Mouse (Mus musculus) intestine, postnatal 0 days (tissue): ENCODE measurements around the gene Idh2. TPM values are rescaled to one million over a fixed set of nuclear protein-coding genes. Genes with fewer than 3 reads are reported as not detected.
A peak's percentile ranks its signal among the peaks of the same experiment; 100 is the strongest.

Source experiments
- ATAC-seq: fragments of 200-750 bp; cut with Nextera tagmentation; 2 replicates; pipeline ENCODE4 v1.8.0; 2017; ENCODE audit warnings: mild to moderate bottlenecking, moderate TSS enrichment, moderate library complexity
- H3K27ac ChIP-seq: fragments of 300-500 bp; sonication (generic); 2 replicates; pipeline ENCODE4 v1.5.1; 2014; ENCODE audit warnings: mild to moderate bottlenecking, low read depth, low read length, moderate library complexity
- H3K27me3 ChIP-seq: fragments of 300-500 bp; sonication (generic); replicated peaks from 2 replicates; pipeline ENCODE4 v1.6.1; 2014; ENCODE audit warnings: low read length, mixed read lengths; ENCODE audit not compliant: control insufficient read depth, insufficient read depth
- H3K36me3 ChIP-seq: fragments of 300-500 bp; sonication (generic); 2 replicates; pipeline ENCODE4 v1.6.1; 2014; ENCODE audit warnings: mild to moderate bottlenecking, moderate library complexity; ENCODE audit not compliant: control insufficient read depth, insufficient read depth
- H3K4me1 ChIP-seq: fragments of 300-500 bp; sonication (generic); replicated peaks from 2 replicates; pipeline ENCODE4 v1.6.1; 2014; ENCODE audit warnings: antibody characterized with exemption, low read length, mixed read lengths; ENCODE audit not compliant: control insufficient read depth, insufficient read depth
- H3K4me2 ChIP-seq: fragments of 300-500 bp; sonication (generic); replicated peaks from 2 replicates; pipeline ENCODE4 v1.6.1; 2014; ENCODE audit warnings: low read depth, mild to moderate bottlenecking, moderate library complexity
- H3K4me3 ChIP-seq: fragments of 300-500 bp; sonication (generic); 2 replicates; pipeline ENCODE4 v1.5.1; 2014; ENCODE audit warnings: low read depth, low read length
- H3K9ac ChIP-seq: fragments of 300-500 bp; sonication (generic); 2 replicates; pipeline ENCODE4 v1.6.1; 2014; ENCODE audit warnings: mild to moderate bottlenecking, low read depth, low read length
- H3K9me3 ChIP-seq: fragments of 300-500 bp; sonication (generic); 2 replicates; pipeline ENCODE4 v1.6.1; 2016; ENCODE audit warnings: mixed run types; ENCODE audit not compliant: control insufficient read depth
- CTCF ChIP-seq: sonication (generic); IDR thresholded peaks from 2 replicates; pipeline ENCODE4 v1.5.1; 2016; ENCODE audit warnings: low read depth, mild to moderate bottlenecking, control low read depth, antibody characterized with exemption, moderate library complexity
- WGBS: fragments of 180-500 bp; shearing (Covaris S2); extraction: QIAGEN DNeasy Blood & Tissue Kit; methylation state at CpG from one replicate; pipeline ENCODE4 v1.1.7; 2014; 5-methylcytosine and 5-hydroxymethylcytosine counted together
- polyA plus RNA-seq: library from polyadenylated mRNA; unstranded; fragments of >200 nt; fragmentation: Nextera tagmentation; extraction: Ambion mirVana; gene quantifications from 2 replicates; pipeline ENCODE4 v1.2.1, GENCODE M21; 2015

Gene Idh2
- polyA plus RNA-seq, 1 experiment from 2014 or later: 190 TPM

DNA sequence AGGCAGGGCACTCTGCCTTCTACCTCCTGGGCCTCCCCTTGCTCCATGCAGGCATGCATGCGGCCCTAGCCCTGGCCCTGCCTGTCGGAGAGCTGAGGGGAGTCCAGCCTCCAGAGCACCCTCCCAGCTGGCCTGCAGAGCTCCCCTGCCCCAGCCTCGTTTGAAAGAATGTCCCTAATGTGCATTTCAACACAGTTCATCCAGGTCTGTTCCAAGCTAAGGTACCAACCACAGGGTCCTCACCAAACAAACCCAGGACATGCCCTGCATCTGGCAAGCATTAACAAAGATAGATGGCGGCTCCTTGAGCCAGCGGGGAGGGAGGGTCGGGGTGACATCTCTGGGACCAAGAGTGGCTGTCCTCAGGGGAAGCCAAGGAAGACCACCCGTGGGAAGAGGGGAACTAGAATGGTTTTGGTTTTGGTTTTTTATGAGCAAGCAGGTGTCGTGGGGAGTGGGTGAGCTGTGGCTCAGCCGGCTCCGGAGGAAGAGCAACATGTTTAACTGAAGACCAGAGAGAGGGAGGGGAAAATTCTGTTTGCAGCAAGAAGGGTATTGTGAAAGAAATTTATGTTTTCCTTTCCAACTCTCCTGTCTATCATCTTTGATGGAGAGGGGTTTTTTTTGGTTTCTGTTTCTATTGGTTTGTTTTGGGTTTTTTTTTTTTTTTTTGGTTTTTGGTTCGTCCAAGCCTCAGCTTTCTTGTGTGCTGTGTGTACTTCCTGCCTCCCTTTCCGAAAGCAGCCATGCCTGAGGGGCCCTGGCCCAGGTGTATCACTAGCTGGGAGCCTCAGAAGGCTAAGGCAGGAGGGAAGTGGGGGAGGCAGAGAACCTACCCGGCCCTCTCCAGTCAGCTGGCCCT lies 24.0 kb downstream of the Idh2 start:
- H3K27ac ChIP-seq: no peak overlapping the region; the same call in 1 of the 2 replicates
- H3K4me2 ChIP-seq: no peak overlapping the region
- no peaks in the 10 kb centered on the region for H3K9me3 ChIP-seq
- no peak for TF ChIP-seq CTCF
- no peaks in the 10 kb centered on the region for H3K27me3 ChIP-seq
- ATAC-seq: no peak
- no peak overlapping the region for H3K4me3 ChIP-seq
- peaks cover 89% of the 10 kb centered on the region for H3K36me3 ChIP-seq
- no peaks in the 10 kb centered on the region for H3K4me1 ChIP-seq
- H3K9ac ChIP-seq: no peak overlapping the region
- 65% methylated on average over 13 of the region's 13 CpGs for WGBS

- peaks cover 91% of the 10 kb centered on the region for H3K36me3 ChIP-seq
- no peak overlapping the region for H3K9ac ChIP-seq
- TF ChIP-seq CTCF: no peak
- ATAC-seq: no peak
- no peak overlapping the region for H3K4me3 ChIP-seq
- H3K4me1 ChIP-seq: no peaks in the 10 kb centered on the region
- H3K4me2 ChIP-seq: no peak overlapping the region
- no peaks in the 10 kb centered on the region for H3K9me3 ChIP-seq
- WGBS: 93% methylated on average over 18 of the region's 18 CpGs
- no peaks in the 10 kb centered on the region for H3K27me3 ChIP-seq
- no peak overlapping the region for H3K27ac ChIP-seq
Observed at GRCm38 (mm10) chr7:80090191-80091003, 24.8 kb downstream of the Idh2 start.

GRCm38 (mm10) chr7:80088191-80088590 lies 27.0 kb downstream of the Idh2 start:
- H3K27me3 ChIP-seq: no peaks in the 10 kb centered on the region
- no peak overlapping the region for H3K27ac ChIP-seq
- H3K4me3 ChIP-seq: no peak overlapping the region
- H3K9ac ChIP-seq: no peak overlapping the region
- H3K4me2 ChIP-seq: no peak overlapping the region
- 35% methylated on average over 9 of the region's 9 CpGs for WGBS
- no peak for TF ChIP-seq CTCF
- no peaks in the 10 kb centered on the region for H3K4me1 ChIP-seq
- no peak for ATAC-seq
- no peaks in the 10 kb centered on the region for H3K9me3 ChIP-seq
- peaks cover 81% of the 10 kb centered on the region for H3K36me3 ChIP-seq

GRCm38 (mm10) chr7:80085970-80086715 lies 29.0 kb downstream of the Idh2 start:
- Histone ChIP-seq H3K4me3 (no peak overlapping the region), H3K4me2 (no peak overlapping the region), H3K9ac (no peak overlapping the region), H3K27me3 (no peaks in the 10 kb centered on the region), H3K4me1 (no peaks in the 10 kb centered on the region), H3K36me3 (peaks cover 81% of the 10 kb centered on the region), H3K27ac (no peak overlapping the region), H3K9me3 (no peaks in the 10 kb centered on the region)
- WGBS: 81% methylated on average over 33 of the region's 33 CpGs
- no peak for TF ChIP-seq CTCF
- no peak for ATAC-seq

GRCm38 (mm10) chr7:80084484-80084931 lies 30.7 kb downstream of the Idh2 start:
- 0 out of 2 replicates have a peak, but pooled peaks have one; percentile 25 for ATAC-seq
- Histone ChIP-seq H3K27ac (no peak overlapping the region), H3K4me2 (no peak overlapping the region), H3K9me3 (no peaks in the 10 kb centered on the region), H3K36me3 (peaks cover 67% of the 10 kb centered on the region), H3K9ac (no peak overlapping the region), H3K4me1 (no peaks in the 10 kb centered on the region), H3K4me3 (no peak overlapping the region), H3K27me3 (no peaks in the 10 kb centered on the region)
- WGBS: 44% methylated on average over 7 of the region's 7 CpGs
- peak; percentile 90 for TF ChIP-seq CTCF
